Mouse (Mus musculus) megakaryocyte, embryonic 14.5 days (primary cell): ENCODE measurements at regions not wholly inside any gene's neighbourhood (a gene's known extent, or its start where the extent isn't known, plus 50 kb on each side); places are given as distances from the start of the nearest gene placed in this dataset.

Experiments
- FLI1 ChIP-seq: IDR thresholded peaks from 2 replicates; pipeline ENCODE4 v1.6.1; 2012; ENCODE audit warnings: low read length, inconsistent platforms, mixed read lengths
- GATA1 ChIP-seq: IDR thresholded peaks from 3 replicates; pipeline ENCODE4 v1.6.1; 2012; ENCODE audit warnings: mixed read lengths, low read length, inconsistent platforms, borderline replicate concordance

GRCm38 (mm10) chr8:26432161-26432919 is 313.0 kb downstream of the Gm45692 start:
- TF ChIP-seq FLI1: no peak
- no peak for TF ChIP-seq GATA1
